Mouse (Mus musculus) mouse embryonic stem cell (cell line): ENCODE measurements around the gene Olfr1262.

Experiments
- in situ Hi-C, 2 experiments: fragments of 300-500 bp; cut with MboI; formaldehyde crosslinking; loops; 1 replicate in 1 of 2; 3 replicates in 1 of 2; pipeline ENCODE4 v1.14.3; 2019 to 2020; ENCODE audit warnings: low sequenced_read_pairs in 2 of 2, low pct_unique_long_range_greater_than_20kb in 1 of 2, mixed read lengths in 1 of 2; ENCODE audit not compliant: unreplicated experiment in 1 of 2

The Olfr1262 gene

DNA sequence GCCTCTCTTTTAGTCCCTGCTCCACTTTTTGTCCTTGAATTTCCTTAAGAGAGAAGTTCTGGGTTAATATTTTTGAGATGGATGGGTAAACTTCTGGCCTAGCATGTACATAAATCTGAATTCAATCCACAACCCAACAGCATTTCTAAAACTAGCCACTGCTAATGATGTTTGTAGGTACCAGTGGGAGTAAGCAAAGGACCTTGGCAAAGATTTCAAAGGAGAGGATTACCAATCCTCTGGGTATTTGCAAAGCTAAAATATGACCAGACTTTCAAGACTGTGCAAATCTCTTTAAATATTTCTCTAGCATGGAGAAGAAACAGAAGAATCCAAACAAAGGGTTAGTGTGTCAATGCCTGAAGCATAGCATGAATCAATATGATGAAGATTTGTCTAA lies at the start of gene Olfr1262:
Gene Olfr1262 (plus strand): TSS at position 301 of the 400 bp plus-strand sequence.
- in situ Hi-C loops = no loop called here

DNA sequence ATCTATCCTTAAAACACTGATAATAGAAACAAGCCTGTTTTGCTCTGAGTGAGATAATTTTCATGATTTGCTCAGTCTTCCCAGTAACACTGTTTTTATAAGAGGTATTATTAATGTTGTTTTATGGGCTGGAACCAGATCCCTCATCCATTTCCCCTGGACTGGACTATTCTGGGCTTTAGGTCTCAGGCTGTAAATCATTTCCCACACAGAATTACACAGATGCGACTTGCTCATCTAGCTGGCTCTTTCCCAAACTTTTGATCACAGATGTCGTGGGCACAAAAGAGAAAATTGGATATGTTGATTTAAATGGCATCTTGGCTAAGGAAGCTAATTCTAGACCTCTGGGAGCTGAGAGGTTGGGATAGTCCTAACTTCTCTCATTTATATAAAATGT lies 25.8 kb upstream of the Olfr1262 start, which contains the start of gene Olfr1260:
Gene Olfr1260 (plus strand): TSS at position 157 of the 400 bp plus-strand sequence.
- in situ Hi-C loops = no loop called here

DNA sequence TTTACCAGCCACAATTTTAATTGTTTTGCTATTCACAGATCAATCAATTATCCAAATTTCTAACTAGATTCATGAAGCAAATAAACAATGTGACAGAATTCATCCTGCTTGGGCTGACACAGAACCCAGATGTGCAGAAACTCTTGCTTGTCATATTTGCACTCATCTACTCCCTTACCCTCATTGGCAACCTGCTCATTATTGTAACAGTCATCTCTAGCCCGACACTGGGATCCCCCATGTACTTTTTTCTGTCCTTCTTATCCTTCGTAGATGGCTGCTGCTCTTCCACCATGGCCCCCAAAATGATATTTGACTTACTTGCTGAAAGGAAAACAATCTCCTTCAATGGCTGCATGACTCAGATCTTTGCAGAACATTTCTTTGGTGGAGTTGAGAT lies 22.2 kb upstream of the Olfr1262 start:
- in situ Hi-C loops = no loop called here

DNA sequence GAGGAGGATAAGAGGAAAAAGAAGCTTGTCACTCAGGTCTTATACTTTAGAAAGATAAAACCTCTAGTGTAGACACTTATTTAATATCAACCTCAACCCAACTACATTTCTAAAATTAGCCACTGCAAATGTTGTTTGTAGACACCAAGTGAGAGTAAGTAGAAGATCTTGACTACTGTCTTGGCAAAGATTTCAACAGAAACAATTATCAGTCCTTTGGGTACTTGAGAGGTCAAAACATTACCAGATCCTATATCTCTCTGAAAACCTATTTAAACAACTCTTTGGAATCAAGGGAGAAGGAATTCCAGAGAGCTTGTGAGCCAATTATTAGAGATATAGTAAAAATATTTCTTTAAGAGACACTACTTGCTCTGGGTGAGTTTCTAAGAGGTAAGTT lies 9.0 kb upstream of the Olfr1262 start, which contains the start of gene Olfr1261:
Gene Olfr1261 (plus strand): TSS at position 301 of the 400 bp plus-strand sequence.
- in situ Hi-C loops = no loop called here

DNA sequence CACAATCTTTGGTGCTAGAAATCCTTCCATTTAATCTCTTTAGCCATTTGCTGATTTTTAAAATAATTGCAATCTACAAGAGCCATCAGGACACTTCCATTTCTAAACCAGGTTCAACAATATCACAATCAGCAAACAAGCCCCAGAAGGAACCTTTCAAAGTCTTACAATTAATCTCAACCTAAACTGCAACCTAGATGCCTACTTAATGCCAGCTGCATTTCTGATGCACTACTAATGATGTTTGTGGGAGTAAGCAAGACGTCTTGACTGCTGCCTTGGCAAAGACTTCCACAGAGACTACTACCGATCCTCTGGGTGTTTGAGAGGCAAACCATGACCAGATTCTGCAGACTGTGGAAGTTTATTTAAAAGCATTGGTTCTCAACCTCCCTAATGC lies 11.9 kb downstream of the Olfr1262 start, which contains the start of gene Olfr1263:
Gene Olfr1263 (plus strand): TSS at position 301 of the 400 bp plus-strand sequence.
- in situ Hi-C loops = no loop called here

DNA sequence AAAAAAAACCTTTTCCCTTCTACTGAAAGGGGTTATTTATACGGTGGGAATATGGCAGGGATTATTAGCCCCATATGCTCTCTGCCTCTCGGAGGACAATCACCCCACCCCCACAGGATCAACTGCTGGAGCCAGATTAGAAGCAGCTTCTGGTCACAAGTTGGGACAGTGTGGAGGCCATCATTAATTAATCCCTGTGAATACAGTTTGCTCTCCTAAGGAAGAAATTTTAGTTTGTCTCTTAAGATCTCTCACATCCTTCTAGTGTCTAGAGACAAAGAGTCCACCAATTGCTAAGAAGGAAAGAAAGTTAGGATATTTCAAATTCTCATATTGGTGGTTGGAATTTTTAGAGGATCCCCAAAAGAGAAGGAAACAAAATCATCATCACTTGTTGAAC lies 25.5 kb downstream of the Olfr1262 start, which contains the start of gene Olfr1264:
Gene Olfr1264 (minus strand): TSS at position 101 of the 400 bp plus-strand sequence.
- in situ Hi-C loops = no loop called here

DNA sequence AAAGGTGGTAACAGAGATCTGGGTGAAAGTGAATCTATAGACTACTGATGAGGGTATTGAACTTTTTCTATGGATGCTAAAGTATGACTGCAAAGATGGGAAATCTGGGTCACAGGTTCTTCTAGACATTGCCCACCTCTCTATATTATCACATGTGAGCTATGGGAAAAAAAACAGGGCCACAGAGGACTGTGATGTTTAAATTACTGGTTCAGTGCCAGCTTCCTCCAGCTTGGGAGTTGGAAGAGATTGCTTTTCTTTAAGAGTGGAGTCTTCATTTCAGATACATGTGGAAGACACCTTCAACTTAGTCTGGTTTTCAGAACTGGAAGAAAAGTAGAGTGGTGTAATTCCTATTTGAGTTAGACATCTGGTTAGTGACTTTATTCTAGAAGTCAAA lies 35.1 kb downstream of the Olfr1262 start, which contains the start of gene Olfr1265:
Gene Olfr1265 (plus strand): TSS at position 301 of the 400 bp plus-strand sequence.
- in situ Hi-C loops = no loop called here
